Mouse (Mus musculus) urinary bladder, adult 18-20 months (tissue): ENCODE results near the gene Gm17617.

ENCODE experiments used
- DNase-seq, 2 experiments: peaks; one replicate each; pipeline ENCODE4 v3.0.0; 2022; ENCODE audit warnings: low spot score in 2 of 2, mixed read lengths in 2 of 2

Gm17617 gene

GRCm38 (mm10) chr13:55133448-55133847 lies at the start of gene Gm17617:
TSS of gene Gm17617 (minus strand) at chr13:55133548.
- no peak for DNase-seq

- peak; percentile 70 to 75 for DNase-seq
These were observed 49.0 kb upstream of the Gm17617 start for GRCm38 (mm10) chr13:55182173-55182894.

- no peak for DNase-seq
These were observed 48.4 kb upstream of the Gm17617 start for GRCm38 (mm10) chr13:55181786-55182172.

- DNase-seq: no peak
These were observed 46.2 kb upstream of the Gm17617 start for GRCm38 (mm10) chr13:55179591-55179990.

- DNase-seq: peak; percentile 44 to 52
These were observed 45.2 kb upstream of the Gm17617 start for GRCm38 (mm10) chr13:55178556-55178955.

GRCm38 (mm10) chr13:55177903-55178496 lies 44.7 kb upstream of the Gm17617 start:
- DNase-seq: no peak

GRCm38 (mm10) chr13:55176265-55176664 lies 42.9 kb upstream of the Gm17617 start:
- no peak for DNase-seq

GRCm38 (mm10) chr13:55174347-55174746 lies 41.0 kb upstream of the Gm17617 start:
- no peak for DNase-seq

GRCm38 (mm10) chr13:55172336-55172770 lies 39.0 kb upstream of the Gm17617 start:
- DNase-seq: no peak

- no peak for DNase-seq
These were observed 38.4 kb upstream of the Gm17617 start for GRCm38 (mm10) chr13:55171517-55172335.

- DNase-seq: no peak
These were observed 35.6 kb upstream of the Gm17617 start for GRCm38 (mm10) chr13:55168958-55169369.

- DNase-seq: no peak
These were observed 34.9 kb upstream of the Gm17617 start for GRCm38 (mm10) chr13:55168255-55168654.

- DNase-seq: no peak
These were observed 34.5 kb upstream of the Gm17617 start for GRCm38 (mm10) chr13:55167798-55168197.

- no peak for DNase-seq
These were observed 33.7 kb upstream of the Gm17617 start for GRCm38 (mm10) chr13:55166806-55167725.

- no peak for DNase-seq
These were observed 32.5 kb upstream of the Gm17617 start for GRCm38 (mm10) chr13:55165831-55166339.

- DNase-seq: no peak
These were observed 30.2 kb upstream of the Gm17617 start for GRCm38 (mm10) chr13:55163553-55163952.

GRCm38 (mm10) chr13:55162365-55162764 lies 29.0 kb upstream of the Gm17617 start:
- DNase-seq: no peak

GRCm38 (mm10) chr13:55153951-55154350 lies 20.6 kb upstream of the Gm17617 start:
- no peak for DNase-seq

- peak in 1 of 2 experiments; percentile 27 for DNase-seq
These were observed 19.5 kb upstream of the Gm17617 start, which contains the start of gene Fgfr4 for GRCm38 (mm10) chr13:55152621-55153415. TSS of gene Fgfr4 (plus strand) at chr13:55152640.

GRCm38 (mm10) chr13:55140271-55140670 lies 6.9 kb upstream of the Gm17617 start:
- DNase-seq: no peak
